Mouse (Mus musculus) cerebellum, postnatal 25 days (tissue): ENCODE measurements at regions not wholly inside any gene's neighbourhood (a gene's known extent, or its start where the extent isn't known, plus 50 kb on each side); places are given as distances from the start of the nearest gene placed in this dataset.

Source experiments
- DNase-seq, 2 experiments: peaks; one replicate each; pipeline ENCODE4 v3.0.0; 2021; ENCODE audit warnings: mixed read lengths in 2 of 2

- DNase-seq = no peak
These were observed 71.5 kb upstream of the Marcks start for GRCm38 (mm10) chr10:37210223-37210622.

DNA sequence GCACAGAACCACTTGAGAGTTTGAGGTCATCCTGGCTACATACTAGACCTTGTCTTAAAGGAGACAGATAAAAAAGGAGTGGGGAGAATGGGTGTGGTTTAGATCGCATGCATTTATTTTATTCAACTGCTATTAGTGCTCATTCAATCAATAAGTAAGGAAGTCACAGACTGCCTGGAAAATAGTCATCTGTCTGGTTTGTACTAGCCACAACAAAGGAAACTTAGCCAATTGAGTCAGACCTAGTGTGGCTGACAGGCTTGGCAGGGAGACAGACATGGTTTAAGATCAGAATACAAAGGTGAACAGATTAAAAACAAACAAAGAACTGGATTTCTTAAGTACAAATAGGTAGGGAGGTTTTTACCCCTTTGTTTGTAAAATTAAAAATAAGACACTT is 68.3 kb upstream of the Marcks start:
- no peak for DNase-seq

- DNase-seq = no peak
These were observed 67.8 kb upstream of the Marcks start for GRCm38 (mm10) chr10:37206546-37206945.

- DNase-seq = no peak
These were observed 65.0 kb upstream of the Marcks start for GRCm38 (mm10) chr10:37203709-37204108.

DNA sequence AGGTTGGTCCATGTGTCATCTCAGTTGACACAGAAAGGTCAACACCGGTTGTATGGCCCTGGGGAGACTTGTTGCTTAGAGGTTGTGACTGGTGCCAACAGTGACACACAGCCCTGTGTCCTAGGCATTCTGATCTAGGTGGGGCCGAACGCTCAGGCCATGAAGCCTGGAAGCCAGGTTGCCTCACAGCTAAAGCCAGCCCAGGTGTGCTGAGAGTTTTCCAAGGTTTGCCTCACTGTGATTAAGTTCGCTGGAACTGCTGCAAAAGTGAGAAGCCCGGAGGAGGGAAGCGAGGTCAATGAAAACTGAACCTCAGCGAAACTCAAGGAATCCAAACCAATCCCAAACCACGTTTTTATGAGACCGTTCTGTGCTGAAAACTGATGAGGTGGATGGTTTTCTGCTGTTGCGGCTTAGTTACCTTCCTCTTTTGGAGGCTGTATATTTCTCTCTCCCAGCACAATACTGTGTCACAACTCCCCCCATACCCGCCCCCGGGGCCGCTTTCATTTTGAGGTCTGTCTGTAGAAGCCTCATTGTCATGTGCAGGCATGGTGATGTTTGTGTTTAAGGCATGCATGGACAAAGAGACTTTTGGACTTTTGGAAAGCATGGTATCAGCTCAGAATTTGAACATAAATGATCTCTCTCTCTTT is 56.2 kb upstream of the Marcks start:
- DNase-seq = no peak

DNA sequence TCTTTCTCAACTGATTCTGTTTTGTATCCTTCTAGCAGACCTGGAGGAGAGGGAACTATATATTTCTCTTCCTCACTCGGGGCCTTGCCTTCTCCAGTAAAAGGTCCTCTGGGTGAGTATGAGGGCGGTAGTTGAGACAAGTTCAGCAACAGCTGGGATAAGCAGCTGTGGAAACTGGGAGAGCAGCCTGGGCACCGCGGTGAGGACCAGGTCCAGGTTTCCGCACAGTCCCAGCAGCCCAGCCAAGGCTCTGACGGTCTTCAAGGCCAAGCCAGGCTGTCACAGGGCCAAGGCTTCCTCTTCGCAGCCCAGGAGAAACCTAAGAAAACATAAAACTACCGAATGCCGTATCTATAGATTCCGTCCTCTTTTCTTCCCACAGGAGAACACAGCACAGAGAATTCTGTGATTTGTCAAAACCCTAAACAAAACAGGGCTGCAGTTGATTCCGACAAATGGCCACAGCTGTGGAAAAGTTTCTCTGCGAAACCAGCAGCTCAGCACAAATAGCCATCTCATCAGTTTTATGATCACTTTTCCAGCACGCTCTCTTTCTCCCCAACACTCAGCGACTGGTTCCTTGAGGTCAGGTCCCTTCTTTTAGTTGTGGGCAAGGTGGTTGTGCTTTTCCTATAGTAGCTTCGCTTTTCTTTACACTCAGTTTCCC is 55.5 kb upstream of the Marcks start:
- peak; percentile 23 to 51 for DNase-seq

GRCm38 (mm10) chr10:37192661-37193060 is 53.9 kb upstream of the Marcks start:
- no peak for DNase-seq

DNA sequence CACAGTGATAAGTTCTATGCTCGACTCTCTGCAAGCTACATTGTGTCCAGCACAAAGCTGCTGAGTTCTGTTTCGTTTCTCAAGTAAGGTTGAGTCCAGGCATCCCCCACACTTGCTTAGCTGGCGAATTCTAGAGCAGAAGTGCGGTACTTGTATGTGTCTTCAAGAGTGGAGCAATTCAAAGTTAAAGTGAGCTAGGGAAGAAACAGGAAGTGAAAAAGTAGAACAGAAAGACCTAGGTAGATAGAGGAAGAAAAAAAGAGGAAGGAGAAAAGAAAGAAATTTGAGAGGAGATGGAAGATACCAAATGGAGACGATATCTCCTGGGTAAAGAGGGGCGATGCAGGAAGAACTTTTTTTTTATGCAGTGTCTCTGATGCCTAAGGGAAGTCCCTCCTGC is 51.4 kb upstream of the Marcks start:
- no peak for DNase-seq
